Mouse (Mus musculus) kidney, adult 2 months (tissue): Measurements from ENCODE around the gene Pa2g4. TPM values are rescaled to one million over a fixed set of nuclear protein-coding genes. Genes with fewer than 3 reads are reported as not detected.
"Not testable (repeated sequence)": the region's sequence is repeated elsewhere in the genome, so short reads cannot be mapped to it uniquely, and the experiment has no call there.

Source experiments
- DNase-seq: peaks from one replicate; pipeline ENCODE4 v3.0.0; 2021
- H3K27ac ChIP-seq: fragments of 200-500 bp; 2 replicates; pipeline ENCODE4 v1.5.1; 2012; ENCODE audit warnings: low read depth, low read length, control low read depth, inconsistent platforms; ENCODE audit not compliant: insufficient read depth
- H3K27me3 ChIP-seq: fragments of 200-500 bp; replicated peaks from 2 replicates; pipeline ENCODE4 v1.6.1; 2012; ENCODE audit warnings: mild to moderate bottlenecking, moderate library complexity, low read length, inconsistent platforms; ENCODE audit not compliant: control insufficient read depth, insufficient read depth
- H3K36me3 ChIP-seq: fragments of 200-500 bp; 2 replicates; pipeline ENCODE4 v1.6.1; 2012; ENCODE audit warnings: mild to moderate bottlenecking, moderate library complexity, low read length, inconsistent platforms; ENCODE audit not compliant: control insufficient read depth, insufficient read depth
- H3K4me1 ChIP-seq: fragments of 200-500 bp; 2 replicates; pipeline ENCODE4 v1.6.1; 2011; ENCODE audit warnings: low read length; ENCODE audit not compliant: control insufficient read depth, insufficient read depth
- H3K4me3 ChIP-seq: fragments of 200-500 bp; 2 replicates; pipeline ENCODE4 v1.5.1; 2011; ENCODE audit warnings: mild to moderate bottlenecking, low read depth, low read length, control low read depth; ENCODE audit not compliant: insufficient read depth
- CTCF ChIP-seq: fragments of 200-500 bp; conservative IDR thresholded peaks from 2 replicates; pipeline ENCODE4 v1.5.1; 2011; ENCODE audit warnings: low read depth, mild to moderate bottlenecking, control low read depth, low read length, moderate library complexity, mixed read lengths; ENCODE audit not compliant: insufficient read depth, insufficient read length
- POLR2A ChIP-seq: fragments of 200-500 bp; IDR thresholded peaks from one replicate; pipeline ENCODE4 v1.6.1; 2011; ENCODE audit warnings: low read depth, low read length, control low read depth
- WGBS: fragments of 180-500 bp; shearing (Covaris S2); methylation state at CpG from one replicate; pipeline ENCODE4 v1.1.7; 2018; 5-methylcytosine and 5-hydroxymethylcytosine counted together
- polyA plus RNA-seq: library from polyadenylated mRNA; depleted of rRNA; stranded (reverse); fragments of >200 nt; gene quantifications from 2 replicates; pipeline ENCODE4 v1.2.3, GENCODE M21; 2012

Gene Pa2g4
- polyA plus RNA-seq, 1 experiment = 25.1 TPM

- TF ChIP-seq CTCF (no peak), POLR2A (peak; percentile 99)
Measured at GRCm38 (mm10) chr10:128548947-128549681, 16.7 kb downstream of the Pa2g4 start, which contains the start of gene Rpl41. Gene Rpl41, minus strand, starts transcription at chr10:128549305.

GRCm38 (mm10) chr10:128548051-128548791 is 17.6 kb downstream of the Pa2g4 start:
- not testable (repeated sequence) for DNase-seq, H3K4me1 ChIP-seq, H3K27me3 ChIP-seq, H3K36me3 ChIP-seq
- H3K27ac ChIP-seq = peak overlapping the region; percentile 77
- H3K4me3 ChIP-seq = peak overlapping the region; percentile 84
- WGBS = under 1% methylated on average over 30 of the region's 30 CpGs

More at GRCm38 (mm10) chr10:128548947-128549681, 16.7 kb downstream of the Pa2g4 start, which contains the start of gene Rpl41:
- peak; percentile 97 for DNase-seq
- no peaks in the 10 kb centered on the region for H3K27me3 ChIP-seq
- H3K4me3 ChIP-seq = peak within 1 kb of the TSS; percentile 78
- H3K4me1 ChIP-seq = peaks cover 8% of the 10 kb centered on the region; the same call in 1 of the 2 replicates
- H3K27ac ChIP-seq = peak within 1 kb of the TSS; percentile 77
- WGBS = under 1% methylated on average over 31 of the region's 31 CpGs
- peaks cover 3% of the 10 kb centered on the region for H3K36me3 ChIP-seq

DNA sequence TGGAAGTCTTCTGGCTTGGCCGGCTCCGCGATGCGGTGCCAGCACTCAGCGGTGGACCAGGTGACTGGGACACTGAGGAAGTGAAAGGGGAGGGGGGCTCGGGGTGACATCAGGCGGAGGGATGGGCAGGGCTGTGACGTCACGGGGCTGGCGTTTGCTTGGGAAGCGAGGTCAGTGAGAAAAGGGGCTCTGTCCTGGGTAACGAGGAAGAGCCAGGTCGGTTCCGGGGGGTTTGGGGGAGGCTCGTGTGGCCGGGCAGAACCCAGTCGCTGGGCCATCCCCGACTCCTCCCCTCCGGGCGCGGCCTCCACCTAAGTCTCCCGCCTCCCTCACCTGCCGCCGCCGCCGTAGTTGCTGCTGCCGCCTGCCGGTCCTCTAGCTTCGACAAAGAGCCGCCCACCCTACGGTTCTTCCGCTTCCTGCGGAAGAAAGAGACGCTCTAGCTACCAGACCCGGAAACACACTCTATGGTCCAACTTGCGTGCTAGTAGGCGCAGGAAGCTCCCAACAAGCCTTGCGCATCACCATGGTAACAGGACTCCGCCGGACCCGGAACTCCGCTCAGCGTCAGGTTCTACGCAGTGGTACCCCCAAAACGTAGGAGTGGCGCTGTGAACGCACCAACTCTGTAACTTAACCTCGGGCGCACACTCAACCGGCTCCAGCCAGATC is 18.3 kb downstream of the Pa2g4 start, which contains the start of gene Zc3h10:
Gene Zc3h10, minus strand, starts transcription at position 414 of the 672 bp plus-strand sequence.
- under 1% methylated on average over 50 of the region's 50 CpGs for WGBS

DNA sequence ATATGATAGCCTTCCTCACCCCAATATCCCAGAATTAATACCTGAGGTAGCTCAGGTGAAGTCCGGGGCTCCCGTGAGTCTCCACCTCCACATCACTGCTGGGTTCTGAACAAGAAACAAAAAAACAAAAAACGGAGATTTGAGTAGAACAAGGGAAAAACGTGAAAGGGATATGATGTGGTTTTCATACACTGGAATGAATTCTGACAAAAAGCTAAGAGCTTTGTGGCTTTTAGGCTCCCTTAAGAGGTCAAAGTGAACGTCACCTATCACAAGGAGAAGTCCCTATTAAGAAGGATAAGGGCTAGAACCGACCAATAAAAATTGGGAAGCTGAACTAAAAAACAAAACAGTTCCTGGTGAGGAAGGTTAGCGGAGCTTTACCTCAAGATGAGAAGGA is 19.0 kb downstream of the Pa2g4 start:
- Histone ChIP-seq H3K36me3 (peaks cover 5% of the 10 kb centered on the region), H3K27ac (peak overlapping the region; percentile 94), H3K27me3 (no peaks in the 10 kb centered on the region), H3K4me3 (peak overlapping the region; percentile 79), H3K4me1 (peaks cover 8% of the 10 kb centered on the region; the same call in 1 of the 2 replicates)
- 4% methylated on average over 7 of the region's 7 CpGs for WGBS
- TF ChIP-seq POLR2A = no peak
- no peak for TF ChIP-seq CTCF
- no peak for DNase-seq

More for the DNA sequence above, 18.3 kb downstream of the Pa2g4 start, which contains the start of gene Zc3h10:
- Histone ChIP-seq H3K4me1 (peaks cover 8% of the 10 kb centered on the region; the same call in 1 of the 2 replicates), H3K4me3 (peak within 1 kb of the TSS; percentile 84), H3K27me3 (no peaks in the 10 kb centered on the region), H3K36me3 (peaks cover 5% of the 10 kb centered on the region), H3K27ac (peak within 1 kb of the TSS; percentile 94)
- no peak for TF ChIP-seq POLR2A
- TF ChIP-seq CTCF = peak; percentile 29; the same call in 1 of the 2 replicates
- peak; percentile 98 for DNase-seq

DNA sequence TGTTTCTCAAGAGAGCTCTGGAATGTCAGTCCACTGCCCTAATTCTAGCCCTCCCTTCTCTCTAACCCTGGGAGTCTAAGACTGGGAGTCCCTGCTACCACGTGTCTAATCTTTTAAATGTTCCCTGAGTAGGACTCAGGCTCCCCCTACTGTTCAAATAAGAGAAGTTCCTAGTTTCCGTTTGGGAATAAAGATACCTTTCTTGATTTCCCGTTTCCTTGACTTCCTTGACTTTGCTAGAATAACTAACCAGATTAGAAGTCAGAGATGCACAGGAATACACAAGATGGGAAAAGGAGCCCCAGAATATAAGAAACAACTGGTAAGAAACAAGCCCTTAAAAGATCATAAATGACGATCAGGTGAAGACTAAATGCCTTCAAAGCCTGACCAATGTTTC is 19.4 kb downstream of the Pa2g4 start:
- no peaks in the 10 kb centered on the region for H3K27me3 ChIP-seq
- peak overlapping the region; percentile 94; the same call in 1 of the 2 replicates for H3K27ac ChIP-seq
- peaks cover 5% of the 10 kb centered on the region for H3K36me3 ChIP-seq
- 4% methylated on average over 4 of the region's 4 CpGs for WGBS
- H3K4me3 ChIP-seq = peak overlapping the region; percentile 38
- DNase-seq = peak; percentile 70
- TF ChIP-seq CTCF = peak; percentile 26; the same call in 1 of the 2 replicates
- TF ChIP-seq POLR2A = no peak
- H3K4me1 ChIP-seq = peaks cover 8% of the 10 kb centered on the region; the same call in 1 of the 2 replicates

GRCm38 (mm10) chr10:128545570-128545898 is 20.3 kb downstream of the Pa2g4 start:
- peaks cover 8% of the 10 kb centered on the region; the same call in 1 of the 2 replicates for H3K4me1 ChIP-seq
- H3K27ac ChIP-seq = no peak overlapping the region
- peaks cover 5% of the 10 kb centered on the region for H3K36me3 ChIP-seq
- no peak overlapping the region for H3K4me3 ChIP-seq
- TF ChIP-seq CTCF (no peak), POLR2A (no peak)
- no peaks in the 10 kb centered on the region for H3K27me3 ChIP-seq
- 82% methylated on average over 3 of the region's 3 CpGs for WGBS
- DNase-seq = no peak
